Mouse (Mus musculus) embryonic facial prominence, embryonic 11.5 days (tissue): ENCODE results near the gene Adamts8. TPM values are rescaled to one million over a fixed set of nuclear protein-coding genes. Genes with fewer than 3 reads are reported as not detected.

ENCODE experiments used
- ATAC-seq: fragments of 200-750 bp; cut with Nextera tagmentation; replicated peaks from 2 replicates; pipeline ENCODE4 v1.8.0; 2017; ENCODE audit warnings: low read depth; ENCODE audit not compliant: insufficient number of reproducible peaks, low FRiP score, low TSS enrichment
- DNase-seq: peaks from one replicate; pipeline ENCODE4 v3.0.0-alpha.2; 2015; ENCODE audit warnings: low spot score
- H3K27ac ChIP-seq: fragments of 300-500 bp; sonication (generic); replicated peaks from 2 replicates; pipeline ENCODE4 v1.5.1; 2014; ENCODE audit warnings: mild to moderate bottlenecking, low read depth, low read length, control low read depth
- H3K27me3 ChIP-seq: fragments of 300-500 bp; sonication (generic); 2 replicates; pipeline ENCODE4 v1.6.1; 2014; ENCODE audit warnings: mild to moderate bottlenecking, low read length, moderate library complexity, mixed read lengths; ENCODE audit not compliant: control insufficient read depth, insufficient read depth
- H3K36me3 ChIP-seq: fragments of 300-500 bp; sonication (generic); replicated peaks from 2 replicates; pipeline ENCODE4 v1.6.1; 2014; ENCODE audit warnings: low read depth, mild to moderate bottlenecking, low read length, moderate library complexity, mixed read lengths; ENCODE audit not compliant: control insufficient read depth, insufficient read depth
- H3K4me1 ChIP-seq: fragments of 300-500 bp; sonication (generic); 2 replicates; pipeline ENCODE4 v1.6.1; 2014; ENCODE audit warnings: low read length, mixed read lengths; ENCODE audit not compliant: control insufficient read depth, insufficient read depth
- H3K4me2 ChIP-seq: fragments of 300-500 bp; sonication (generic); 2 replicates; pipeline ENCODE4 v1.6.1; 2014; ENCODE audit warnings: low read depth, mild to moderate bottlenecking, control low read depth, low read length, moderate library complexity
- H3K4me3 ChIP-seq: fragments of 300-500 bp; sonication (generic); 2 replicates; pipeline ENCODE4 v1.5.1; 2014; ENCODE audit warnings: low read depth, low read length, control low read depth
- H3K9ac ChIP-seq: fragments of 300-500 bp; sonication (generic); replicated peaks from 2 replicates; pipeline ENCODE4 v1.6.1; 2014; ENCODE audit warnings: mild to moderate bottlenecking, control low read depth, low read length
- H3K9me3 ChIP-seq: fragments of 300-500 bp; sonication (generic); replicated peaks from 2 replicates; pipeline ENCODE4 v1.6.1; 2016; ENCODE audit warnings: mild to moderate bottlenecking, low read length, inconsistent platforms, mixed read lengths; ENCODE audit not compliant: control insufficient read depth
- WGBS: fragments of 180-500 bp; shearing (Covaris S2); extraction: QIAGEN DNeasy Blood & Tissue Kit; methylation state at CpG from one replicate; pipeline ENCODE4 v1.1.7; 2014; 5-methylcytosine and 5-hydroxymethylcytosine counted together
- polyA plus RNA-seq: library from polyadenylated mRNA; unstranded; fragments of >200 nt; fragmentation: Nextera tagmentation; extraction: Ambion mirVana; gene quantifications from 2 replicates; pipeline ENCODE4 v1.2.1, GENCODE M21; 2014

The Adamts8 gene
- polyA plus RNA-seq, 1 experiment from 2014 or later = 0.59 TPM

GRCm38 (mm10) chr9:31000641-31001040 is 58.3 kb downstream of the Adamts8 start:
- DNase-seq (no peak), ATAC-seq (no peak)
- no peak overlapping the region for H3K4me3 ChIP-seq
- WGBS = 80% methylated on average over 10 of the region's 10 CpGs
- no peak overlapping the region for H3K27ac ChIP-seq
- no peak overlapping the region for H3K4me2 ChIP-seq
- no peaks in the 10 kb centered on the region for H3K4me1 ChIP-seq
- H3K9me3 ChIP-seq = no peaks in the 10 kb centered on the region
- no peaks in the 10 kb centered on the region for H3K27me3 ChIP-seq
- H3K36me3 ChIP-seq = no peaks in the 10 kb centered on the region
- H3K9ac ChIP-seq = no peak overlapping the region

GRCm38 (mm10) chr9:31002528-31002927 is 60.2 kb downstream of the Adamts8 start:
- Histone ChIP-seq H3K4me1 (no peaks in the 10 kb centered on the region), H3K27me3 (no peaks in the 10 kb centered on the region), H3K9ac (no peak overlapping the region), H3K9me3 (no peaks in the 10 kb centered on the region), H3K27ac (no peak overlapping the region), H3K4me2 (no peak overlapping the region), H3K4me3 (no peak overlapping the region), H3K36me3 (no peaks in the 10 kb centered on the region)
- no peak for ATAC-seq
- no peak for DNase-seq
- 79% methylated on average over 4 of the region's 4 CpGs for WGBS

- 90% methylated on average over 2 of the region's 2 CpGs for WGBS
- no peak overlapping the region for H3K27ac ChIP-seq
- no peak overlapping the region for H3K9ac ChIP-seq
- no peaks in the 10 kb centered on the region for H3K9me3 ChIP-seq
- H3K4me2 ChIP-seq = no peak overlapping the region
- no peaks in the 10 kb centered on the region for H3K4me1 ChIP-seq
- no peak overlapping the region for H3K4me3 ChIP-seq
- no peaks in the 10 kb centered on the region for H3K27me3 ChIP-seq
- ATAC-seq (no peak), DNase-seq (no peak)
- H3K36me3 ChIP-seq = no peaks in the 10 kb centered on the region
These were observed 67.0 kb downstream of the Adamts8 start for GRCm38 (mm10) chr9:31009334-31009733.

- no peaks in the 10 kb centered on the region for H3K9me3 ChIP-seq
- 70% methylated on average over 3 of the region's 3 CpGs for WGBS
- no peak overlapping the region for H3K27ac ChIP-seq
- no peak overlapping the region for H3K9ac ChIP-seq
- no peak overlapping the region for H3K4me2 ChIP-seq
- ATAC-seq (no peak), DNase-seq (no peak)
- no peaks in the 10 kb centered on the region for H3K36me3 ChIP-seq
- H3K4me1 ChIP-seq = no peaks in the 10 kb centered on the region
- H3K27me3 ChIP-seq = no peaks in the 10 kb centered on the region
- no peak overlapping the region for H3K4me3 ChIP-seq
These were observed 67.7 kb downstream of the Adamts8 start for GRCm38 (mm10) chr9:31010040-31010439.

- WGBS = 76% methylated on average over 3 of the region's 3 CpGs
These were observed 68.4 kb downstream of the Adamts8 start for GRCm38 (mm10) chr9:31010749-31011148.

GRCm38 (mm10) chr9:31011533-31011932 is 69.2 kb downstream of the Adamts8 start:
- Histone ChIP-seq H3K4me3 (no peak overlapping the region), H3K27ac (no peak overlapping the region), H3K27me3 (no peaks in the 10 kb centered on the region), H3K36me3 (no peaks in the 10 kb centered on the region), H3K9ac (no peak overlapping the region), H3K4me1 (no peaks in the 10 kb centered on the region), H3K4me2 (no peak overlapping the region), H3K9me3 (no peaks in the 10 kb centered on the region)
- DNase-seq = peak; percentile 14
- ATAC-seq = no peak
- 36% methylated on average over 1 of the region's 1 CpGs for WGBS

More at GRCm38 (mm10) chr9:31010749-31011148, 68.4 kb downstream of the Adamts8 start:
- Histone ChIP-seq H3K4me2 (no peak overlapping the region), H3K27ac (no peak overlapping the region), H3K27me3 (no peaks in the 10 kb centered on the region), H3K9ac (no peak overlapping the region), H3K36me3 (no peaks in the 10 kb centered on the region), H3K4me1 (no peaks in the 10 kb centered on the region), H3K4me3 (no peak overlapping the region), H3K9me3 (no peaks in the 10 kb centered on the region)
- DNase-seq (no peak), ATAC-seq (no peak)

- H3K4me2 ChIP-seq = no peak overlapping the region
- H3K9me3 ChIP-seq = no peaks in the 10 kb centered on the region
- H3K27me3 ChIP-seq = no peaks in the 10 kb centered on the region
- no peaks in the 10 kb centered on the region for H3K36me3 ChIP-seq
- DNase-seq = no peak
- no peaks in the 10 kb centered on the region for H3K4me1 ChIP-seq
- H3K27ac ChIP-seq = no peak overlapping the region
- WGBS = 82% methylated on average over 4 of the region's 4 CpGs
- H3K9ac ChIP-seq = no peak overlapping the region
- ATAC-seq = no peak
- no peak overlapping the region for H3K4me3 ChIP-seq
These were observed 70.3 kb downstream of the Adamts8 start for GRCm38 (mm10) chr9:31012674-31013073.

- no peak for ATAC-seq
- WGBS = 89% methylated on average over 4 of the region's 4 CpGs
- Histone ChIP-seq H3K9me3 (no peaks in the 10 kb centered on the region), H3K27me3 (no peaks in the 10 kb centered on the region), H3K4me3 (no peak overlapping the region), H3K9ac (no peak overlapping the region), H3K4me2 (no peak overlapping the region), H3K36me3 (no peaks in the 10 kb centered on the region), H3K4me1 (no peaks in the 10 kb centered on the region), H3K27ac (no peak overlapping the region)
- DNase-seq = no peak
These were observed 71.1 kb downstream of the Adamts8 start for GRCm38 (mm10) chr9:31013415-31013814.
